Mouse (Mus musculus) left cerebral cortex, adult 11 months (tissue): ENCODE data around the gene Anks1.

Experiments used
- DNase-seq: peaks from one replicate; pipeline ENCODE4 v3.0.0; 2022; ENCODE audit warnings: low spot score

Gene Anks1

DNA sequence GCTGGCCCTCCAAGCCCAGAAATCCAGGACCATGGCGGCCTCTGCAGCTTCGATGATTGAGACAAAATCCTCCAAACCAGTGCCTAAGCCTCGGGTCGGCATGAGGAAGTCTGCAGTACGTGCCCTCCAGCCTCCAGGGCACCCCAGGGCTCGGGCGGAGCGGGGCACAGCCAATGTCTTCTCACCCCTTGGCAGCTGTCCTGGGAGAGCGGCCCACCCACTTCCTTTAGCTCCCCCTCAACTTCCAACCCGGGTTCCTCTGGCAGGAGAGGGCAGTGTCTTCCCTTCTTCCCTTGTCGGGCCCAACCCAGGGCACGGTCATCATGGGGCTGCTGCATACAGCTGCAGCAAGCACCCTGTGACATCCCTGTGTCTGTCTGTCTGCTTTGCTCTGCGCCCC lies 149.2 kb downstream of the Anks1 start:
- DNase-seq = no peak

DNA sequence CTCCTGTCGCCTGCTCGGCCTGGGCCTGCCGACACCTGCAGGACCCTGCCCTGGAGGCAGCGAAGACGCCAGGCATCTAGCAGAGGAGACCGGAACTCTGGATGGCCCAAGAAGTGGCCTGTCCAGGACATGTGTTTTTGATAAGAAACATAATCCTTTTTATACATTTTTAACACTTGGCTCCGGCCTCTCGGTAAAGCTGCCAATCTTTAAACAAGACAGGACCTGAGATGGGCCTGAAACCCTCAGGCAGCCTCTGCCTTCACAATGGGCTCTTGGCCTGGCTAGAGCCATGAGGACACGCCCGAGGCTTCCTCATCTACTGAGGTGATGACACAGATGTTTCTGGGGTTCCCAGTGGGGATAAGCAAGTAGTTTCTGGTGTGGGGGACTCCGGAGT lies 151.6 kb downstream of the Anks1 start:
- no peak for DNase-seq

DNA sequence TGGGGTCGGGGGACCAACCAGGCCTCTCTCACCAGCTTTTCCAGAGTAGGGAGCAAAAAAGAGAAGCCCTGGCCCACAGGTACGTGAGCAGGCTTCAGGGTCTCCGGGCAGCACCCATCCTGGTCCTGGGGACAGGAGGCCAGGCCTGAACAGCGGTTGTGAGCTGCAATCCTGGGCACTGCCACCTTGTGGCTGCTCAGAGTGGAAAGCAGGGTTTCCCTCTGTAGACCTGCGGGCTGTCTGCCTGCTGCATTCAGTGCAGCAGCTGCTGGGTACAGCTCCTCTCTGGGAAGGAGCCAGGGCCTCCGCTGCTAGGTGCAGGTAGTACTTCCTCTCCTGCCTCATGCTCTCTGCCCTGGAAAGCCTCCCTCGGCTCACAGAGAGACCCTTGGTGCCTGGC lies 152.4 kb downstream of the Anks1 start:
- DNase-seq = no peak

GRCm38 (mm10) chr17:28062710-28063109 lies 153.6 kb downstream of the Anks1 start:
- DNase-seq = no peak

- DNase-seq = no peak
Measured at GRCm38 (mm10) chr17:28063163-28063562, 154.1 kb downstream of the Anks1 start.

GRCm38 (mm10) chr17:28067303-28067702 lies 158.2 kb downstream of the Anks1 start:
- no peak for DNase-seq

DNA sequence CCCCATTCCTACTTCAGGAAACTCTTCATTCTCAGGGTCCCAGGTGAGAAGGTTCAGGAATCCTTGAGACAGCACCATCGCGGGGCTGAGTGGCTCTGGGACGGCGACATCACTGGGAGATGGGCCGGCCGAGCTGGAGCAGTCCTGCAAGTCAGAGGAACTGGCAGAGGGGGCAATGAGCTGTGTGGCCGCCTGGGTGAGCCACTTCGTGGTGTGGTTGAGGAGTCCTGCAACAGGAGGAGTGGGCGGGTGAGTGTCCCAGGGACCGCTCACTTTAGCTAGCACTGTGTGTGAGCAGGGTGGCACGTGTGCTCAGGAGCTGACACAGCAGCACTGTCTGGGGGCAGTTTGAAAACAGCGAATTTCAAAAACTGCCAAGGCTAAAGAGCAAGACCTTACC lies 160.3 kb downstream of the Anks1 start:
- DNase-seq = no peak

GRCm38 (mm10) chr17:28070256-28070655 lies 161.2 kb downstream of the Anks1 start:
- DNase-seq = no peak

GRCm38 (mm10) chr17:28072730-28073129 lies 163.6 kb downstream of the Anks1 start:
- no peak for DNase-seq

GRCm38 (mm10) chr17:28074486-28074885 lies 165.4 kb downstream of the Anks1 start:
- DNase-seq = no peak

GRCm38 (mm10) chr17:28078028-28078427 lies 168.9 kb downstream of the Anks1 start:
- no peak for DNase-seq

DNA sequence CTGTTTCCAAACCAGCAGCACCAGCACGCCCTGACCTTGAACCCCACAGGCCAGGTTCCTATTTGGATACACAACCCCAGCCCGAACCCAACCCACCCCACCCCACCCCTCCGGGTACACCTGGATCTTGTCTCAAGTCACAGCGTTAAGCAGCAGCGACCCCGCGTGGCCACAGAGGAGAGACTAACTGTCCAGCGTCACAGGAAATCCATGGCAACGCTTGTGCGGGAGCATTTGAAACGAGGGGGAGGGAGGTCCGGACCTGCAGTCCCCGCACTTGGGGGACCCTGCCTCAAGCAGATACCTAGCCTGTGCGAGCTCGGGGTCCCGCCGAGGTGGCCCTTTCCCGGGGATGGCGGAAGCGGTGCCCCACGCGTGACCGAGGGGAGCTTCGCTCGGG lies 170.5 kb downstream of the Anks1 start:
- peak; percentile 47 for DNase-seq

DNA sequence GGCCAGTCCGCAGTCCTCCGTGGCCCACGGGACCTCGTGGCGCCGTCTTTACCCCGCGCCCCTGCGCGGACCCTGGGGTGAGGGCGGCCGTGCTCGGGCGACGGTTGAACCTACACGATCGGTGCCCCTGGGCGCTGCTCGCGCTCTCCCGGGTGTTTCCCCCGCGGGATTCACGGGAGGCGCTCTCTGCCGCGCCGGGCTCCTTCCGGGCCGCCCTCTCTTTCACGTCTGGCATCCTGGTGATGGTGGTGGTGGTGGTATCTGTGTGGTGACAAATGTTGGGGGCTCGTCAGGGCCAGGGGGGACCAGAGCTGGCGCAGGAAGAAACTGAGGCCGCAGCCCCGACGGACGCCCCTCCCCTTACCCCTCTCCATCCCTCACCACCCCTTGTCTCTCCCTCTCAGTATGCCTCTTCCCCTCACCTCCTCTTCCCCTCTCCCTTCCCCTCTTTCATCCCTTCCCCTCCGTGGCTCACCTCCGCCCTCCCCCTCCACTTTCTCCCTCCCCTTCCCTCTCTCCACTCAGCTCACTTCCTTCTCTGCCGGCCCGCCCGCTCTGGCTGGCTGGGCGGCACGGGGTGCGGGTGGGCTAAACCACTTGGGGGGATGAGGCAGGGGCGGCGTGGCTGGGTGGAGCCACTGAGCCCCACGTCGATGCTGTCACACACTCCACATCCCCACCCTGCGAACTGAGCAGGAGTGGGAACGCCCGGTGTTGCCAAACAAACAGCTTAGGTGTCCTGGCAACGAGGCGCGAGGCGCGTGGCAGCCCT lies 171.1 kb downstream of the Anks1 start, which contains the start of gene Tcp11:
TSS of gene Tcp11 (minus strand) at position 595 of the 772 bp plus-strand sequence.
- no peak for DNase-seq

GRCm38 (mm10) chr17:28080817-28081165 lies 171.7 kb downstream of the Anks1 start:
- DNase-seq = no peak

GRCm38 (mm10) chr17:28081385-28081784 lies 172.3 kb downstream of the Anks1 start:
- no peak for DNase-seq

GRCm38 (mm10) chr17:28081856-28082255 lies 172.8 kb downstream of the Anks1 start:
- DNase-seq = no peak

GRCm38 (mm10) chr17:28082863-28083262 lies 173.8 kb downstream of the Anks1 start:
- no peak for DNase-seq

DNA sequence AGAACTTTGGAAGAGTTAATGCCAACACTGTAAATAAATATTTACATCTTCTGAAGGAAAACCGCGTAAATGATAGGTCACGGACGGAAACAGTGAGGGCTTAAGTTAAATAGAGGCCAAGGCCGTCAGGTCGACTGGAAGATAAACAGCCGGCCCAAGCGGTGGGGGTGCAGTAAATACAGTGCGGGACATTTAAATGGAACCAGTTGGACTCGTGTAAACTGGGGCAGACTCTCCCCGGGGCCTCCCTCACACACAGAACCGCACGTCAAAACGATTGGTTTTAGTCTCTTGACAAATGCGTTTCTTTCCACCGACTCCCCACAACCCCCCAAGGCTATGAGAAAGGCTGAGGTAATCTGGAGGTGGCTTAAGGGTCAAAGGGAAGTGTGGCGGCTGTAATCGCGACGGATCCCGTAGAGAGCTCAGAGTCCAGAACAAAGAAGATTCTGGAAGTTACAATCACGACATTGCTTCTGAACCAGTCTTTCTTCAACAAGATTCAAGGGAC lies 175.3 kb downstream of the Anks1 start:
- DNase-seq = no peak

DNA sequence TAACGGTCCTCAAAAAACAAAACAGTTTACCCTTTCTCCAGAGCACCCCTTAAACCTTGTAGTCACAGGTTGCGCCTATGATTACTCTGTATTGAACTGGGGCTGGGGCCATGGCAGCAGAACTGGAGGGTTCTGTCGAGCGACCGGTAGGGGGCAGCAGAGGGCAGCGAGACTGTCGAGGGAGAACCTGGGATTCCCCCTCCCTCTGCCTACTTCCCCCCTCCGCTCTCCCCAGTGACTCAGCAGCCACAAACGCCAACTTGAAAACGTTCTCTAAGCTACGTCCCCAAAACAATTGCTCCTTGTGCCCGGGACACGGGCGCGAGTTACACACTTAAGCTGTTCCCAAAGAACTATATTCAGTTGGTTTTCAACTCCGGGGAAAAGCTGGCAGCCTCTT lies 175.9 kb downstream of the Anks1 start:
- peak; percentile 70 for DNase-seq

GRCm38 (mm10) chr17:28087430-28087829 lies 178.3 kb downstream of the Anks1 start:
- DNase-seq = no peak

GRCm38 (mm10) chr17:28088718-28089117 lies 179.6 kb downstream of the Anks1 start:
- no peak for DNase-seq

- no peak for DNase-seq
Measured at GRCm38 (mm10) chr17:28092297-28092696, 183.2 kb downstream of the Anks1 start.

DNA sequence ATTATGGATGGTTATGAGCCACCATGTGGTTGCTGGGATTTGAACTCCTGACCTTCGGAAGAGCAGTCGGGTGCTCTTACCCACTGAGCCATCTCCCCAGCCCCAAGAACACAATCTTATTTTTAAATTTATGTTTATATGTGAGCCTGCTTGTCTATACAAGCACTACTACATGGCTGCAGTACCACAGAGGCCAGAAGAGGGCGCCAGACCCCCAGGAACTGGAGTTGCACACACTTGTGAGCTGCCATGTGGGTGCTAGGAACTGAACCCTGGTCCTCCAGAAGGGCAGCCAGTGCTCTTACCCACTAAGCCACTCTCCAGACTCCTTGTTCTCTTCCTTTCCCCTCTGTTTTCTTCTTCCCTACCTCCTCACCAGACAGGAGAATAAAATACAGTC lies 184.7 kb downstream of the Anks1 start:
- no peak for DNase-seq

DNA sequence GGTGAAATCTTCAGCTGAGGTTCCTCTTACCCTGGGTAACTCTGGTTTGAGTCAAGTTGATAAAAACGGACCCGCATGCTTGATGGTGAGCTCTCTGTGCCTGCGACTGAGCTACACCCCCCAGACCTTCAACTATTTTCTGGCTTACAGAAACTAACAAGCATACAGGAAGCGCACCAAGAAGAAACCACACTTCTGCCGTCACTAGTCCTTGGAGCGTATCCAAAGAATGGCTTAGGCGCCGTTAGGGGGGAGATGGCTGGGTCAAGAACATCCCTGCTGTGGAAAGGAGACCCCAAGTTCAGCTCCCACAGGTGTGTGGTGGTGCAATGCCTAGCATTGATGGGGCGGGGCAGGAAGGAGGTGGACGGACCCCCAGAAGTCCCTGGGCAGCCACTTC lies 187.3 kb downstream of the Anks1 start:
- DNase-seq = no peak
